Mouse (Mus musculus) intestine, embryonic 14.5 days (tissue): ENCODE measurements around the gene Kalrn. TPM values are rescaled to one million over a fixed set of nuclear protein-coding genes. Genes with fewer than 3 reads are reported as not detected.

Experiments
- ATAC-seq: fragments of 200-750 bp; cut with Nextera tagmentation; replicated peaks from 2 replicates; pipeline ENCODE4 v1.8.0; 2017; ENCODE audit warnings: low read depth, moderate number of reproducible peaks, moderate TSS enrichment, moderate library complexity; ENCODE audit not compliant: low FRiP score, low TSS enrichment
- DNase-seq: peaks from one replicate; pipeline ENCODE4 v3.0.0-alpha.2; 2018; ENCODE audit warnings: low spot score
- H3K27ac ChIP-seq: fragments of 300-500 bp; sonication (generic); 2 replicates; pipeline ENCODE4 v1.5.1; 2014; ENCODE audit warnings: low read depth, mild to moderate bottlenecking, control low read depth
- H3K27me3 ChIP-seq: fragments of 300-500 bp; sonication (generic); replicated peaks from 2 replicates; pipeline ENCODE4 v1.6.1; 2014; ENCODE audit warnings: low read length, control low read depth; ENCODE audit not compliant: control insufficient read depth, insufficient read depth
- H3K36me3 ChIP-seq: fragments of 300-500 bp; sonication (generic); 2 replicates; pipeline ENCODE4 v1.6.1; 2014; ENCODE audit warnings: low read length, control low read depth; ENCODE audit not compliant: control insufficient read depth, insufficient read depth
- H3K4me1 ChIP-seq: fragments of 300-500 bp; sonication (generic); replicated peaks from 2 replicates; pipeline ENCODE4 v1.6.1; 2014; ENCODE audit warnings: low read length, control low read depth, mixed read lengths; ENCODE audit not compliant: control insufficient read depth, insufficient read depth
- H3K4me2 ChIP-seq: fragments of 300-500 bp; sonication (generic); 2 replicates; pipeline ENCODE4 v1.6.1; 2014; ENCODE audit warnings: low read length
- H3K4me3 ChIP-seq: fragments of 300-500 bp; sonication (generic); 2 replicates; pipeline ENCODE4 v1.5.1; 2014; ENCODE audit warnings: low read depth, low read length, control low read depth, mixed read lengths
- H3K9ac ChIP-seq: fragments of 300-500 bp; sonication (generic); 2 replicates; pipeline ENCODE4 v1.6.1; 2014; ENCODE audit warnings: mild to moderate bottlenecking, low read length
- H3K9me3 ChIP-seq: fragments of 300-500 bp; sonication (generic); 2 replicates; pipeline ENCODE4 v1.6.1; 2016; ENCODE audit warnings: low read length, control low read depth; ENCODE audit not compliant: control insufficient read depth
- WGBS: fragments of 180-500 bp; shearing (Covaris S2); extraction: QIAGEN DNeasy Blood & Tissue Kit; methylation state at CpG from one replicate; pipeline ENCODE4 v1.1.7; 2014; 5-methylcytosine and 5-hydroxymethylcytosine counted together
- polyA plus RNA-seq: library from polyadenylated mRNA; unstranded; fragments of >200 nt; fragmentation: Nextera tagmentation; extraction: Ambion mirVana; gene quantifications from 2 replicates; pipeline ENCODE4 v1.2.1, GENCODE M21; 2014

Gene Kalrn
- polyA plus RNA-seq, 1 experiment from 2014 or later, result 20.1 TPM

GRCm38 (mm10) chr16:34248256-34248655, 325.1 kb downstream of the Kalrn start:
- DNase-seq, result no peak
- 66% methylated on average over 4 of the region's 4 CpGs for WGBS

DNA sequence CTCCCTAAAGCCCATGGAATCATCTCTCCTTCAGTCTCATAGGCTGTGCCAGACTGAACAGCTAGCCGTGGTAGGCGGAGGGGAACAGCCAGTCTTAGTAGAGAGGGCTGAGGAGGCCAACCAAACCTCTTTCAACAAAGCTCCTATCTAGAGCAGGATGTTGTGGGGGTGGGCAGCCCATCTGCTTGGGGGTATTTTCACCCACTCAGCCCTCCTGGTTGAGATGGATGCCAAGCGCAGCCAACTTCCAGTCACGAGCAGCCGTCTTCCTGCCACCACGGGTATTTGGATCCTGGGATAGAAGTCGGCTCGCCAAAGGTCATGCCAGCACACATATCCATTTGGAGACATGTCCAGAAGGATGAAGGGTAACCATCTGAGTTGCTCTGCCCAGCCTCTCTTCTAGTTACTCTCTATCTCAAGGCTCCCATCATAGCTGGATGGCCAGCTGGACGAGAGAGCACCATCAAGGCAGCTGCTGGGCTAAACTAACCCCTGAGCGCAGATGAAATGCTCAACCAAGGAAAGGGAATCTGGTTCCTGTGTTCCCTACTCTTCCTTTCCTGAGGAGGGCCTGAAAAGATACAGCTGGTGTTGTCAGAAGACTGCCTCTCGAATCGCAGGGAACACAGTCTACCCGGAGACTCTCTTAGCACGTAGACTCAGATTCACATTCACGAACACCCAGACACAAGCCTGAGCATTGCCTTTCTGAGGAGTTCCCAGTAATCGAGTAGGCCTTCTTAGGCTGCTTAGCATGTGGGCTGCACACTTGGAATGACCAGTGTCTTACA, 331.2 kb downstream of the Kalrn start:
- Histone ChIP-seq H3K4me1 (no peaks in the 10 kb centered on the region; the same call in 1 of the 2 replicates), H3K36me3 (0 out of 2 replicates have a peak, but pooled peaks cover 14% of the 10 kb centered on the region), H3K9me3 (no peaks in the 10 kb centered on the region), H3K9ac (no peak overlapping the region), H3K27me3 (no peaks in the 10 kb centered on the region), H3K4me3 (no peak overlapping the region), H3K4me2 (no peak overlapping the region), H3K27ac (no peak overlapping the region)
- WGBS, result 78% methylated on average over 16 of the region's 16 CpGs
- DNase-seq (no peak), ATAC-seq (no peak)

More at GRCm38 (mm10) chr16:34248256-34248655, 325.1 kb downstream of the Kalrn start:
- H3K36me3 ChIP-seq, result peaks cover 14% of the 10 kb centered on the region; the same call in 1 of the 2 replicates
- no peak overlapping the region for H3K4me2 ChIP-seq
- no peaks in the 10 kb centered on the region for H3K27me3 ChIP-seq
- H3K4me1 ChIP-seq, result no peaks in the 10 kb centered on the region
- no peak overlapping the region for H3K27ac ChIP-seq
- no peaks in the 10 kb centered on the region for H3K9me3 ChIP-seq
- H3K4me3 ChIP-seq, result no peak overlapping the region
- ATAC-seq, result no peak
- H3K9ac ChIP-seq, result no peak overlapping the region

- Histone ChIP-seq H3K36me3 (0 out of 2 replicates have a peak, but pooled peaks cover 20% of the 10 kb centered on the region), H3K9ac (no peak overlapping the region), H3K27ac (no peak overlapping the region), H3K9me3 (no peaks in the 10 kb centered on the region), H3K4me1 (peaks cover 6% of the 10 kb centered on the region; the same call in 1 of the 2 replicates), H3K27me3 (no peaks in the 10 kb centered on the region), H3K4me3 (no peak overlapping the region), H3K4me2 (no peak overlapping the region)
- no peak for ATAC-seq
- WGBS, result 70% methylated on average over 4 of the region's 4 CpGs
- DNase-seq, result no peak
Measured at GRCm38 (mm10) chr16:34239618-34240017, 333.7 kb downstream of the Kalrn start.

GRCm38 (mm10) chr16:34236898-34237611, 336.3 kb downstream of the Kalrn start:
- Histone ChIP-seq H3K27me3 (no peaks in the 10 kb centered on the region), H3K9me3 (no peaks in the 10 kb centered on the region), H3K4me3 (no peak overlapping the region), H3K27ac (no peak overlapping the region), H3K36me3 (peaks cover 36% of the 10 kb centered on the region; the same call in 1 of the 2 replicates), H3K4me2 (no peak overlapping the region), H3K4me1 (peaks cover 6% of the 10 kb centered on the region; the same call in 1 of the 2 replicates), H3K9ac (no peak overlapping the region)
- 67% methylated on average over 12 of the region's 12 CpGs for WGBS
- DNase-seq (no peak), ATAC-seq (no peak)

DNA sequence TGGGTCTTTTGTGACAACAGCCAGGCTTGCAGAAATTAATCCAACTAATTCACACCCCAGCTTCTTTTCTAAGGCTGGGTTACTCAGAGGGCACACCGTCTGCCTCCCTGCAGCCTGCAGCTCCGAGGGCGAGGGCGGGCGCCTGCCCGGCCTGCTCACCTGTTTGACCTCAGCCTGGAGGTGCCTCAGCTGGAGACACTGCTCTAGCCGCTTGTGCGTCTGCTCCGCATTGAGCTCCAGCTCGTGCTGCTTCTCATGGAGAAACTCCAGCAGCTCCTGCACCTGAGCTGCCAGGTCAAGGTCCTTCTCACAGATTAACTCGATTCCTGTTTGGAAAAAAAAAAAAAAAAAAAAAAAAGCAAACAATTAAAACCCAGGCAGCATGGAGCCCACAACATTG, 338.2 kb downstream of the Kalrn start:
- no peak for DNase-seq
- H3K36me3 ChIP-seq, result peaks cover 27% of the 10 kb centered on the region; the same call in 1 of the 2 replicates
- no peaks in the 10 kb centered on the region for H3K9me3 ChIP-seq
- no peak overlapping the region for H3K4me3 ChIP-seq
- H3K27ac ChIP-seq, result no peak overlapping the region
- WGBS, result 71% methylated on average over 11 of the region's 11 CpGs
- H3K27me3 ChIP-seq, result no peaks in the 10 kb centered on the region
- no peak for ATAC-seq
- H3K4me2 ChIP-seq, result no peak overlapping the region
- H3K9ac ChIP-seq, result no peak overlapping the region
- peaks cover 6% of the 10 kb centered on the region; the same call in 1 of the 2 replicates for H3K4me1 ChIP-seq

DNA sequence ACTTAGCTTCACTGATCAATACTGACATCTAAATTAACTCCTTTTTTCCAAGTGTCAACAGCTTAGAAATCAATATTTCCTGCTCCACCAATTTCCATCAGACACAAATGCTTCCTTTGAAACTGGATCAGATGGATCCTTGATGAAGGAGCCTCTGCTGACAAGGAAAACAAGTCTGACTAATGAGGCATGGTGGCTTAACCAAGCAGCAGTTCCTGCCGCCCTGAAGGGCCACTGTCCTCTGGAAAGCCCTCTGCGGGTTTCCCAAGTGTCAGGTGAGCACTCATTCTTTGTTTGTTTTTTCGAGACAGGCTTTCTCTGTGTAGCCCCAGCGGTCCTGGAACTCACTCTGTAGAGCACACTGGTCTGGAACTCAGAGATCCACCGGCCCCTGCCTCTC, 341.4 kb downstream of the Kalrn start:
- peaks cover 30% of the 10 kb centered on the region for H3K36me3 ChIP-seq
- no peak overlapping the region for H3K27ac ChIP-seq
- no peak overlapping the region for H3K4me3 ChIP-seq
- DNase-seq (no peak), ATAC-seq (no peak)
- 40% methylated on average over 5 of the region's 5 CpGs for WGBS
- peaks cover 6% of the 10 kb centered on the region; the same call in 1 of the 2 replicates for H3K4me1 ChIP-seq
- H3K4me2 ChIP-seq, result no peak overlapping the region
- no peak overlapping the region for H3K9ac ChIP-seq
- H3K27me3 ChIP-seq, result no peaks in the 10 kb centered on the region
- H3K9me3 ChIP-seq, result no peaks in the 10 kb centered on the region

GRCm38 (mm10) chr16:34231146-34231545, 342.2 kb downstream of the Kalrn start:
- no peak overlapping the region for H3K9ac ChIP-seq
- no peaks in the 10 kb centered on the region for H3K9me3 ChIP-seq
- peaks cover 2% of the 10 kb centered on the region; the same call in 1 of the 2 replicates for H3K4me1 ChIP-seq
- ATAC-seq (no peak), DNase-seq (no peak)
- H3K4me3 ChIP-seq, result no peak overlapping the region
- H3K27ac ChIP-seq, result no peak overlapping the region
- WGBS, result 28% methylated on average over 2 of the region's 2 CpGs
- no peak overlapping the region for H3K4me2 ChIP-seq
- no peaks in the 10 kb centered on the region for H3K27me3 ChIP-seq
- H3K36me3 ChIP-seq, result peaks cover 30% of the 10 kb centered on the region

GRCm38 (mm10) chr16:34229350-34229749, 344.0 kb downstream of the Kalrn start:
- H3K4me3 ChIP-seq, result no peak overlapping the region
- H3K36me3 ChIP-seq, result peaks cover 26% of the 10 kb centered on the region
- no peaks in the 10 kb centered on the region for H3K27me3 ChIP-seq
- H3K27ac ChIP-seq, result no peak overlapping the region
- WGBS, result 68% methylated on average over 8 of the region's 8 CpGs
- no peak overlapping the region for H3K4me2 ChIP-seq
- H3K9me3 ChIP-seq, result no peaks in the 10 kb centered on the region
- no peak for DNase-seq
- no peak for ATAC-seq
- no peak overlapping the region for H3K9ac ChIP-seq
- H3K4me1 ChIP-seq, result no peaks in the 10 kb centered on the region
